Mouse (Mus musculus): ENCODE results near the gene Ms4a6c.
"Not testable (repeated sequence)": the region's sequence is repeated elsewhere in the genome, so short reads cannot be mapped to it uniquely, and the experiment has no call there.

Ms4a6c gene

DNA sequence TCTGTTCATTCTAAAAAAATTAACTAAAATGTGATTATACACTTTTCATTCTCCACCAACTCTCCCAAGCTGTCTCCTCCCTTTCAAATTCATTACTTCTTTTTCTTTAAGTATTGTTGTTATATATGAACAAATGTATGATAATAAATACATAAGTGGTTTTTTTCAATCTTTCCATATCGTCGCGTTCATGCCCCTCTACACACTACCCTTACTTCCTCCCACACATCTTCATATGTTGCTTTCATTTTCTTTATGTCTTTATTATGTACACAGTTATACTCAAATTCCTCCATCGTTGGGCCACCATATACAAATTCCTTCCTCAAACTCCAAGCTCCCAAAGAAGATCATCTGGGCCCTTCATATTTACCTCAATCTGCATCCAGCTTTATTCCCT, 32.2 kb downstream of the Ms4a6c start:
- DNase-seq (ENCODE audit: low read depth) = peak; percentile 77

DNA sequence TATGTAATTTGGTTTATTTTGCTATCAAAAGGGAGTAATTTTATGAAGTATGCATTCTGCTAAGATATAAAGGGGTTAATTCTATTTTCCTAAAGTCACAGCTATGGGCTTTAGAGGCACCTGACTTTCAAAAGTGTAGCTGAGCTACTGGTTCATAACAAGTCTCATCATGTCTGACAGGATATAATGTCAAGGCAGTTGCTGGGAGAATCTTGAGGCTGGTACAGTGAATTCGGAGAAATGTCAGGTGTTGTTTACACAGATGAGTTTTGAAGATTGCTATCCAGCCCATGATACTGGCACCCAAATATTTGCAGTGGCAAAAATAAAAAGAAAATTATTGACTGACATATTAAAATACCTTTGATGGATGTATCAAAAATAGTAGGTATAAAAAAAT, 35.7 kb downstream of the Ms4a6c start:
- peak; percentile 68 for DNase-seq (ENCODE audit: low read depth)

DNA sequence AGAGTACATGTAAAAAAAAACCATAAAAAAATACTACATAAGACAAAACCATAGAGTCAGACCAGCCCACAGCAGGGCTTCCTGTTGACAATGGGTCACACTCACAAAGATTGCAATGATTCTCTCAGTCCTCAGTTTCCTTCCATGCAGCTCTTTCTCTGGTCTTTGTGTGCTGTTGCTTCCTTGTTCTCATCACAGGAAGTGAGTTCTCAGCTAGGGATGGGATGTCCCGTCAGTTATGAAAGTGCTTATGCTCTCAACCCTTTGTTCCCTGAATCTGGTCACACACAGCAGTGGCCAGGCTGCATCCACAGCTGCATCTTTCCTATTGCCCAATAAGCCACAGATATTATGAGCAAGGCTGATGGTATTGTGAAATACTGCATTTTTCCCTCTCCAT, 44.3 kb downstream of the Ms4a6c start:
- DNase-seq (ENCODE audit: low read depth) = peak; percentile 80

DNA sequence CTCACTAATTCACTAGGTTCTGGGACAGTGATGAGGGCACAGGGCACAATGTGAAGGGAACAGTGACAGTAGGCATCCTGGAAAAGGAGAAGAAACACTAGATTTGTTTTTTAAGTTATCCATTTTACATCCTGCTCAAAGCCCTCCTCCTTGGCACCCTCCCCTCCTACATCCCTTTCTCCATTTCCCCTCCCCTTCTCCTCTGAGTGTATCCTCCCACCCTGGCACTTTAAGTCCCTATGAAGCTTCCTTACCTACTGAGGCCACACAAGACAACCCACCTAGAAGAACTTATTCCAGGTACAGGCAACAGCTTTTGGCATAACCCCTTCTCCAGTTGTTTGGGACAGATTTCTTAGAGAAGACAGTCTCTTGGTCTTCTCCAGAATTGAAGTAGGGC, 47.1 kb downstream of the Ms4a6c start, which contains the start of gene Ms4a6b:
Gene Ms4a6b (plus strand): TSS at position 267 of the 400 bp plus-strand sequence.
- no peak for DNase-seq (ENCODE audit: low read depth)

DNA sequence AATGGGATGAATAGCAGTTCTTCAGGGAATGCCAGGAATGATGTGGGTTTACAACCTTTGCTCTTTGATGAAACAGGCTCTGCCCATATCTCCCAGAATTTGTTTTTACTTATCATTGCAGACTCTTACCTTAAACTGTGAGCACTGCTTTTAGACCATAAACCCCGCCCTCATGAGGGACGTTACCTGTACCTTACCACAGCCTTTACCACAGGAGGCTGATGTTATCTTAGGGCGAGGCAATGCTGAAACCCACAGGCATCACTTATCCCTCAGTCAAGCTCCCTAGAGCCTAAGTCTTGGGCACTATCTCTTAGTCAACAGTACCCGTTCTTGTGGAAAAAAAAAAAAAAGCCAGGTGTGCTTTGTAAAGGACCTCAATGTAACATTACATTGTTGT, 47.7 kb downstream of the Ms4a6c start:
- peak; percentile 91 for DNase-seq (ENCODE audit: low read depth)

DNA sequence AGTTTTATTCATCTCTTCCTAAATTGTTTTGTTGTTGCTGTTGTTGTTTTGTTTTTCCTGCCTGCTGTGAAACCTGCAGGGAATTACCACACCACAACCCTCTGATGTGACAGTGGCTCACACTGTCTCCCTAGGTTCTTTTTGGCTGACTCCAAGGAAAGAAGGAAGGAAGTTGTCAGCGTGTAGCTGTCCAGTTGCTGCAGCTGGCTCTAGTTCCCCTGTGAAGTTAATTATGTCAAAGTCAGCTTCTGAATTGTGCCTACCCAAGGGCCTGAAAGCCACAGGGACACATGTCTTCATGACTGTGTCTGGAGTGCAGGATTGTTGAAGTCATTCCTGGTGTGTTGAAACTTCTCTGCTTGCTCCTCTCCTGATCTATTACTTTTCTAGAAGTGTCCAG, 48.2 kb downstream of the Ms4a6c start:
- not testable (repeated sequence) for DNase-seq (ENCODE audit: low read depth)

DNA sequence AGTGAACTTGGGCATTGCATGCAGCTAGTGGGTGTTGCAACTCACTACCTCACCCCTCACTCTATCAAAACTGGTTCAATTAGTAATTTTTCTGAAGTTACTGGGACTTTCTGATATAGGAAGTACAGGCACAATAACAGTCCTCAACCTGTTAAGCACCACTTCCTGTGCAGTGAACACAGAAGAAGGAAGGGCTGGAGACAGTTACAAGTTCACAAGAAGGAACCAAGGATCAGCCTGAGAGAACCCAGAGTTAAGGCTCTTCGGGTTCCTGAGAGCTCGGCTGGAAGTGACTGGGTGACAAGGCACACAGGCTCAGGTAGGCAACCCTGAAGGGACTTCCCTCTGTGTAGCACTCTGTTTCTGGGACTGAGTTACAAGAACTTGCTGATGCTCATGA, 49.2 kb downstream of the Ms4a6c start:
- peak; percentile 77 for DNase-seq (ENCODE audit: low read depth)

DNA sequence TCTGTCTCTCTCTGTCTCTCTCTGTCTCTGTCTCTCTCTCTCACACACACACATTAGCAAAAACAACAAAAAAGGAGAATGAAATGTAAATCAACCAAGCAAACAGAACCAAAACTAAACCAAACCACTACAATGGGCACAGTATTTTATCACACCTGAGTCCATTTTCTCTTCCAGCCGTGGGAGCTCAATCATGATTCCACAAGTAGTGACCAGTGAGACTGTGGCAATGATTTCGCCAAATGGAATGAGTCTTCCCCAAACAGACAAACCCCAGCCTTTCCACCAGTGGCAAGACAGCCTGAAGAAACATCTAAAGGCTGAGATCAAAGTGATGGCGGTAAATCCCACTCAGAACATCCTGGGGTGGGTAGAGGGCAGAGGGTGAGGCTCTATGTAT, 51.0 kb downstream of the Ms4a6c start:
- DNase-seq (ENCODE audit: low read depth) = peak; percentile 56
